Mouse (Mus musculus) bone marrow macrophage, adult 2 months (primary cell): ENCODE data around the gene Pparg.

Experiments
- CTCF ChIP-seq: IDR thresholded peaks from 2 replicates; pipeline ENCODE4 v1.5.1; 2012; ENCODE audit warnings: low read depth, mild to moderate bottlenecking, low read length, moderate library complexity
- POLR2A ChIP-seq: IDR thresholded peaks from 2 replicates; pipeline ENCODE4 v1.6.1; 2012; ENCODE audit warnings: mild to moderate bottlenecking, low read depth, low read length, borderline replicate concordance

DNA sequence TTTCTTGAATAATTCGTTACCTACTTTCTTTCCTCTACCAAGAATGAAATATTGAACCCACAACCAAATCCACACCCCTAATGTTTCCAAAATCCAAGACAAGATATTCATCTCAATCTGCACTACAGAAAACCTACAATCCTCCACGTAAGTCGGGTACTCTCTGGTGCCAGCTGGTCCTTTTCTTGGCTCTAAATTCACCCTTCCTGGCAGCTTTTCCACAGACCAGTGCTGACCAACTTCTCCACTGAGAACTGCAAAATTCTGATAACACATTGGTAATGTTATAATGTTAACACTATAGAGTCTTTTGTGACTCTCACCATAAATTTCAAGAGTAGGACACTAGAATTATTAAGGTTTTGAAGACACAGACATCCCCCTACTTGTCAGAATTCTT, 57.4 kb downstream of the Pparg start:
- TF ChIP-seq POLR2A (no peak), CTCF (no peak)
